Mouse (Mus musculus) liver, postnatal 0 days (tissue): ENCODE measurements around the gene Npnt. TPM values are rescaled to one million over a fixed set of nuclear protein-coding genes. Genes with fewer than 3 reads are reported as not detected.

ENCODE experiments used
- ATAC-seq: fragments of 200-750 bp; cut with Nextera tagmentation; 2 replicates; pipeline ENCODE4 v1.8.0; 2017; ENCODE audit warnings: mild to moderate bottlenecking, moderate library complexity
- DNase-seq: peaks from one replicate; pipeline ENCODE4 v3.0.0-alpha.2; 2016
- H3K27ac ChIP-seq: fragments of 300-500 bp; sonication (generic); 2 replicates; pipeline ENCODE4 v1.5.1; 2014; ENCODE audit warnings: antibody characterized with exemption, moderate library complexity, mild to moderate bottlenecking, low read depth
- H3K27me3 ChIP-seq: fragments of 300-500 bp; sonication (generic); 2 replicates; pipeline ENCODE4 v1.6.1; 2014; ENCODE audit warnings: low read length, control low read depth, mixed read lengths; ENCODE audit not compliant: insufficient read depth
- H3K36me3 ChIP-seq: fragments of 300-500 bp; sonication (generic); replicated peaks from 2 replicates; pipeline ENCODE4 v1.6.1; 2014; ENCODE audit warnings: mild to moderate bottlenecking, control low read depth, low read length, moderate library complexity, mixed read lengths; ENCODE audit not compliant: insufficient read depth
- H3K4me1 ChIP-seq: fragments of 300-500 bp; sonication (generic); 2 replicates; pipeline ENCODE4 v1.6.1; 2014; ENCODE audit warnings: antibody characterized with exemption, mild to moderate bottlenecking, control low read depth; ENCODE audit not compliant: insufficient read depth
- H3K4me2 ChIP-seq: fragments of 300-500 bp; sonication (generic); 2 replicates; pipeline ENCODE4 v1.6.1; 2014; ENCODE audit warnings: low read depth, mild to moderate bottlenecking, low read length, moderate library complexity, mixed read lengths
- H3K4me3 ChIP-seq: fragments of 300-500 bp; sonication (generic); 2 replicates; pipeline ENCODE4 v1.5.1; 2014; ENCODE audit warnings: low read depth, low read length
- H3K9ac ChIP-seq: fragments of 300-500 bp; sonication (generic); replicated peaks from 2 replicates; pipeline ENCODE4 v1.6.1; 2014; ENCODE audit warnings: mild to moderate bottlenecking, moderate library complexity
- H3K9me3 ChIP-seq: fragments of 300-500 bp; sonication (generic); 2 replicates; pipeline ENCODE4 v1.6.1; 2016; ENCODE audit warnings: mild to moderate bottlenecking, control low read depth, low read length, mixed read lengths
- CTCF ChIP-seq: sonication (generic); IDR thresholded peaks from 2 replicates; pipeline ENCODE4 v1.5.1; 2016; ENCODE audit warnings: antibody characterized with exemption, low read depth
- EP300 ChIP-seq: IDR thresholded peaks from 2 replicates; pipeline ENCODE4 v1.6.1; 2016; ENCODE audit warnings: antibody characterized with exemption, low read depth, mild to moderate bottlenecking
- WGBS: fragments of 180-500 bp; shearing (Covaris S2); extraction: QIAGEN DNeasy Blood & Tissue Kit; methylation state at CpG from one replicate; pipeline ENCODE4 v1.1.7; 2014; ENCODE audit not compliant: insufficient replicate concordance; 5-methylcytosine and 5-hydroxymethylcytosine counted together
- polyA plus RNA-seq: library from polyadenylated mRNA; unstranded; fragments of >200 nt; fragmentation: Nextera tagmentation; extraction: Ambion mirVana; gene quantifications from 2 replicates; pipeline ENCODE4 v1.2.1, GENCODE M21; 2015

Npnt gene
- polyA plus RNA-seq, 1 experiment from 2014 or later = 10.4 TPM

DNA sequence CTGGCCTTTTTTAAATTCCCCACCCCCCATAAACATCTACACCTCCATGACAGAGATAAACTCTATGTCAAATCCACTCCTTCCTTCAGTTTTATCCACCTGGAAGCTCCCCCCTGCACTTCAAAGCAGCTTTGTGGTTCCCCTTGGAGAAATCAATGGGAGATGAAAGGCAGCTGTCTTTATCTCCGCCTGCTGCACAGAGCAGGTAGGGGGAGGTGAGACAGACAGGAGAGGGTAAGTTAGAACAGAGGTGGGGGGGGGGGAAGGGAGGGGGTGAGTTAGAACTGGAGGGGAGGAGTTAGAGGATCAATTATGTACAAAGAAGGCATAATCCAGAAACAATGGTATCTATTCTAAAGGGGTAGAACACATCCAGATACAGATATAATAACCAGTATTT, 98.7 kb downstream of the Npnt start:
- Histone ChIP-seq H3K4me3 (no peak overlapping the region), H3K4me2 (no peak overlapping the region), H3K27me3 (no peaks in the 10 kb centered on the region), H3K36me3 (no peaks in the 10 kb centered on the region), H3K9me3 (no peaks in the 10 kb centered on the region), H3K4me1 (no peaks in the 10 kb centered on the region), H3K27ac (no peak overlapping the region), H3K9ac (no peak overlapping the region)
- no peak for TF ChIP-seq CTCF
- no peak for TF ChIP-seq EP300
- WGBS = 39% methylated on average over 1 of the region's 1 CpGs
- DNase-seq (no peak), ATAC-seq (no peak)

DNA sequence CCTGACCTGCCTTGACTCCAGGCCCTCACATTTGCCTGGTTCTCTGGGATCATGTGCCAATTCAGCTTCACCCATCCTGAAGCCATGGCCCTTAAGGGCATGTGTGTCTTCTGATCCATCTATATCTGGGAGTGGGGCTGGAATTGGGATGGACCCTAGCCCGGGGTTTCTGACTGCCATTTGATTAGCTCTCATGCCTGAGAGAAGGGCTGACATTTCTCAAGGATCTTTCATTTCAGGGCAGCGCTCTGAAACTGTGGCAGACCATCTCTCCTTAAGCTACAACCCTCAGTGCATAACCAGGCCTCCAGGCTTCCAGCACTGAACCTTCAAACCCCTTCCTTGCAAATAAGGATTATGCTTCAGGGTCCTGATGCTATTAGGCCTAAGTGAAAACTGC, 99.7 kb downstream of the Npnt start:
- Histone ChIP-seq H3K4me3 (no peak overlapping the region), H3K36me3 (no peaks in the 10 kb centered on the region), H3K27ac (no peak overlapping the region), H3K4me1 (no peaks in the 10 kb centered on the region), H3K9ac (no peak overlapping the region), H3K27me3 (no peaks in the 10 kb centered on the region), H3K9me3 (no peaks in the 10 kb centered on the region), H3K4me2 (no peak overlapping the region)
- TF ChIP-seq EP300 (no peak), CTCF (no peak)
- WGBS = 79% methylated on average over 2 of the region's 2 CpGs
- DNase-seq = no peak
- no peak for ATAC-seq

DNA sequence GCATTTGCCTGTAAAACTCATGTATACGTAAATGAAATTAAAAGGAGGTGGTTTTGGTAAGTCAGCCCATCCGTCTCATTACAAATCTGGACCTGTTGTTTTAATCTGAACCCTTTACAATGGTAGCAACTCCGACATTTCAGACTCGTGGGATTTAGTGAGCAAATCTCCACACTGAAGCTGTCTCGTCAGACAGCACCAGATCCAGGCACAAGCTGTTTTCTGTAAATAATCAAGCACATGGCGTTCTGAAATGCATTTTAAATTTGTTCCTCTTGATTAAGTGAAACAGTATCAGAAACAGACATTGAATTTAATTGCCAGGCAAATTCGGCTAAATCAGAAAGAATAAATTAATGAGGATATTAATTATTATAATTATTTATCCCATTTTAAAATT, 100.4 kb downstream of the Npnt start:
- H3K27me3 ChIP-seq = no peaks in the 10 kb centered on the region
- 77% methylated on average over 7 of the region's 7 CpGs for WGBS
- DNase-seq (no peak), ATAC-seq (no peak)
- no peak overlapping the region for H3K4me3 ChIP-seq
- no peak for TF ChIP-seq CTCF
- TF ChIP-seq EP300 = no peak
- no peaks in the 10 kb centered on the region for H3K9me3 ChIP-seq
- H3K4me2 ChIP-seq = no peak overlapping the region
- H3K36me3 ChIP-seq = no peaks in the 10 kb centered on the region
- no peak overlapping the region for H3K27ac ChIP-seq
- no peaks in the 10 kb centered on the region for H3K4me1 ChIP-seq
- no peak overlapping the region for H3K9ac ChIP-seq

DNA sequence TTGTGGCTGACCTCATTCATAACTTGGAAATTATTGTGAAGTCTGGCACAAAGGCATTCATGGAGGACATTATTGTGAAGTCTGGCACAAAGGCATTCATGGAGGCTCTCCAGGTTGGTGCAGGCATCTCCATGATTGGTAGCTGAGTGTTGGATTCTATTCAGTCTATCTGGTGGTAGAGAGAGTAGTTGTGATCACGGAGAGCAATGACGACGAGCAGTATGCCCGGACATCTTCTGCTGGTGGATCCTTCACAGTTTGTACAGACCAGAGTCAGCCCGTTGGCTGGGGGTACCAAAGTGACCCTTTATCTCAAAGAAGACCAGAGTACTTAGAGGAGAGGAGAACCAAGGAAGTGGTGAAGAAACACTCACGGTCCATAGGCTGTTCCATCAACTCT, 107.4 kb downstream of the Npnt start:
- no peak overlapping the region for H3K9ac ChIP-seq
- no peaks in the 10 kb centered on the region for H3K27me3 ChIP-seq
- TF ChIP-seq CTCF (no peak), EP300 (no peak)
- DNase-seq (no peak), ATAC-seq (no peak)
- H3K4me2 ChIP-seq = no peak overlapping the region
- H3K27ac ChIP-seq = no peak overlapping the region
- H3K4me3 ChIP-seq = no peak overlapping the region
- H3K4me1 ChIP-seq = no peaks in the 10 kb centered on the region
- H3K36me3 ChIP-seq = peaks cover 8% of the 10 kb centered on the region
- WGBS = 89% methylated on average over 6 of the region's 6 CpGs
- no peaks in the 10 kb centered on the region for H3K9me3 ChIP-seq

DNA sequence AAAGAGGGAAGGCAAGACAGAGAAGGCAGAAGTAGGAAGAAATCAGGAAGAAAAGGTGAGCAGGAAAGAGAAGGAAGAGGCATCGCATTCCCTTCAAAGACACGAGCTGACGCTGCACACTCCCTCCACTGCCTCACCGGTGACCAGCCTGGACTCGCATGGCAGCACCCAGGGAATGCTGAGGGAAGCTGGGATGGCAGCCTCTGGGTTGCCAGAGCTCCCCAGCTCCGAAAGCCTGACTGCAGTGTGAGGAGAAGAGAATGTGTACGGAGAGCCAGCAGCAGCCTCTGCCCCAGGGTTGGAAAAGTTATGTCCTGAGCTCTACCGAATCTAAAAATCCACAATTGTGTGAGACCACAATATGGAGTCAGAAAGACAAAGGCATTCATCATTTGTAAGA, 110.6 kb downstream of the Npnt start:
- H3K4me3 ChIP-seq = no peak overlapping the region
- no peak overlapping the region for H3K9ac ChIP-seq
- H3K4me1 ChIP-seq = no peaks in the 10 kb centered on the region
- H3K27me3 ChIP-seq = no peaks in the 10 kb centered on the region
- H3K27ac ChIP-seq = no peak overlapping the region
- TF ChIP-seq EP300 (no peak), CTCF (no peak)
- H3K4me2 ChIP-seq = no peak overlapping the region
- H3K36me3 ChIP-seq = peaks cover 8% of the 10 kb centered on the region
- 91% methylated on average over 8 of the region's 8 CpGs for WGBS
- H3K9me3 ChIP-seq = no peaks in the 10 kb centered on the region
- ATAC-seq (no peak), DNase-seq (no peak)

DNA sequence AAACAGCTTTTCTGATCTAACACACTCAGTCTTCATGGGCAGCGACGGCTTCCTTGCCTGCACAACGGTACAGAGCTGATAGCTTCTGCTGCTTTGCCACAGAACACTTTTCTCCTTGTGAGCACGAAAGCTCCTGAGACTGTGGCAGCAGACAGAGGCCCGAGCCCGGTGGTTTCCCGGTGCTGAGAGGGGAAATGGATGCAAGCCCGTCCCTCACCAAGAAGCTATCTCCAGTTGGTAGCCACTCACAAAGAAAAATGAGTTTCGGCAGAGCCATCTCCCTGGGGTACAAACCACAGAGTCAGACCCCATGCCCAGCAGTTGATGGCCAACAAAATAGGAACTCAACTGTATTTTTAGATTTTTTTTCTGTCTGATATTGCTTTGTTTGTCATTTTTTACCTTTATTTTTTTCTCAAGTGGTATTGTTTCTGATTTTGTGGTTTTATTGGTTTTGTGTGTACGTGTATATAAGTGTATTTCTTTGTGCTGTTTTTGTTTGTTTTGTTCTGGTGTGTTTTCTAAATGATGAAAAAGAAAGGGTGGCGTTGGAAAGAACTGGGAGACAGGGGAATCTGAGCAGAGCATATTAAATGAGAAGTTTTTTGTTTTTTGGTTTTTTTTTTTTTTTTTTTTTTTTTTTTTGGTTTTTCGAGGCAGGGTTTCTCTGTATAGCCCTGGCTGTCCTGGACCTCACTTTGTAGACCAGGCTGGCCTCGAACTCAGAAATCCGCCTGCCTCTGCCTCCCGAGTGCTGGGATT, 111.3 kb downstream of the Npnt start:
- WGBS = 82% methylated on average over 14 of the region's 15 CpGs
- no peak for TF ChIP-seq CTCF
- TF ChIP-seq EP300 = no peak
- H3K4me2 ChIP-seq = no peak overlapping the region
- ATAC-seq (no peak), DNase-seq (no peak)
- no peak overlapping the region for H3K4me3 ChIP-seq
- H3K4me1 ChIP-seq = no peaks in the 10 kb centered on the region
- no peak overlapping the region for H3K27ac ChIP-seq
- no peaks in the 10 kb centered on the region for H3K27me3 ChIP-seq
- no peak overlapping the region for H3K9ac ChIP-seq
- no peaks in the 10 kb centered on the region for H3K9me3 ChIP-seq
- H3K36me3 ChIP-seq = peaks cover 8% of the 10 kb centered on the region
